Mouse (Mus musculus) heart, postnatal 14 days (tissue): ENCODE data around the gene Lin28a. TPM values are rescaled to one million over a fixed set of nuclear protein-coding genes. Genes with fewer than 3 reads are reported as not detected.
A peak's percentile ranks its signal among the peaks of the same experiment; 100 is the strongest.
"Not testable (repeated sequence)": the region's sequence is repeated elsewhere in the genome, so short reads cannot be mapped to it uniquely, and the experiment has no call there.

Source experiments
- DNase-seq, 2 experiments: peaks; one replicate each; pipeline ENCODE4 v3.0.0; 2021 to 2022
- intact Hi-C: fragments of 180-260 bp; cut with DNase I; formaldehyde crosslinking; loops from one replicate; pipeline ENCODE4 v1.15.1; 2025
- total RNA-seq, 2 experiments: library from RNA; stranded (reverse); gene quantifications; 2 replicates each; pipeline ENCODE4 v1.2.3; 2021

The Lin28a gene
- total RNA-seq, 2 experiments from 2014 or later, result not detected

DNA sequence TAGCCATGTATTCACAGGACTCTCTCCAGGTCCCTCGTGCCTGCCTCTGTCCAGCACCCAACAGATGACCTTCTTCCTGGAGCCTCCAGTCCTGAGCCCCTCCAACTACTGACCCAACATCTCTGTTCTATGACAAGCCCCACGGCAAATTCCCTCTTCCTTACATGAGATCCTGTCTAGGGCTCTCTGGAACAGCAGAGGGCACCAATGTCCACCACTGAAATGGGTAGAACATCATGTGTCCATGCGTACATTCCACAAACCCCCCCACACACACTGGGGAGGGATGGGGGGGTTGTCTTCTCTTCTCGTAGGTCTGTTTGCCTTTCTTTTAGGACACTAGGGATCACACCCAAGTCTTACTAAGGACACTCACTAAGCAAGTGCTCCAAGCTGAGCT lies 28.6 kb downstream of the Lin28a start:
- intact Hi-C loops, result no loop called here
- no peak for DNase-seq

GRCm38 (mm10) chr4:133988289-133988688 lies 30.4 kb downstream of the Lin28a start:
- intact Hi-C loops, DNase-seq: not testable (repeated sequence)

GRCm38 (mm10) chr4:133982936-133983335 lies 35.7 kb downstream of the Lin28a start:
- no peak for DNase-seq
- intact Hi-C loops, result no loop called here

GRCm38 (mm10) chr4:133980496-133980895 lies 38.1 kb downstream of the Lin28a start:
- peak; percentile 19 to 62 for DNase-seq
- intact Hi-C loops, result no loop called here

DNA sequence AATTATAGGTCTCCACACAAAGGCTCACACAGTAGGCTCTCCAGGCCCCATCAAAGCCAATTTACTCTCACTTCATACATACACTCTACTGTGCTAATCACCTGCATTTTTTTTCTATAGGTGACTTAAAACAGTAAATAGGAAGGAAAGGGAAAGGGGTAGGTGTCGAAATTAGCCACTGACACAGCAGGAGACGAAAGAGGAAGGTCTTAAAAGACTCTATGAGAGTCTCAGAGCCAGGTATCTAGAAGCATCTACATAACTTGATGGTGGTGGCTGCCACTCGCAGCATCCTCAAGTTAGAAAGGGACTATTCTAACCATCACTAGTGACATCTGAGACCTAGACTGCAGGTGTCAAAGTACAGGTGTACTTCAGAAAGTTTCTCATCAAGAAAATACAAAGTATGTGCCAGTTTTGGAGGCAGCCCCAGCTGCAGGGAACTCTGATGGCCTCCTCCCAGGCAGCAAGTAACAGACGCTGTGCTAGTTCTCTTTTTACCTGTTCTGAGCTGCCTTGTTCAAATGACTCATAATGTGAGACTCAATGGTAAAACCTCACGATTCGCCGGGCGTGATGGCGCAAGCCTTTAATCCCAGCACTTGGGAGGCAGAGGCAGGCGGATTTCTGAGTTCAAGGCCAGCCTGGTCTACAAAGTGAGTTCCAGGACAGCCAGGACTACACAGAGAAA lies 40.5 kb downstream of the Lin28a start:
- intact Hi-C loops, result no loop called here
- DNase-seq, result no peak

DNA sequence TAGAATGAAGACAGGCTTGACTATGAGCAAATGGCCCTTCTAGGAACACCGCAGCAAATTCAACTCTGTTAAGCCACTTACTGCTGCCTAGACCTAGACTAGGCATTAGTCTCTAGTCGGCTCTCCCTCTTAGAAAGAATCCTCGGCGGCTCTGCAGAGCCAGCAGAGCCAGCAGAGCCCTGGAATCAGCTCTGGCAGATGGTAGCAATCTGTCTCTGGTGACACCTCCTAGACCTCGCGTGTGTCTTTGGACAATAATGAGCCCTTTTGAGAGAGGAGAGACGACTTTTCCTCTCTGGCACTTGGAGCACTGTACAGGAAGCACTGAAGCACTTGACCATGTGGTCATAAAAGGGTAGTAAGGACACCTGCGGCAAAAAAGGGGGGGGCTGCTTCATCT lies 46.9 kb downstream of the Lin28a start:
- intact Hi-C loops, result no loop called here
- no peak for DNase-seq

GRCm38 (mm10) chr4:133970876-133971275 lies 47.8 kb downstream of the Lin28a start:
- DNase-seq, result no peak

DNA sequence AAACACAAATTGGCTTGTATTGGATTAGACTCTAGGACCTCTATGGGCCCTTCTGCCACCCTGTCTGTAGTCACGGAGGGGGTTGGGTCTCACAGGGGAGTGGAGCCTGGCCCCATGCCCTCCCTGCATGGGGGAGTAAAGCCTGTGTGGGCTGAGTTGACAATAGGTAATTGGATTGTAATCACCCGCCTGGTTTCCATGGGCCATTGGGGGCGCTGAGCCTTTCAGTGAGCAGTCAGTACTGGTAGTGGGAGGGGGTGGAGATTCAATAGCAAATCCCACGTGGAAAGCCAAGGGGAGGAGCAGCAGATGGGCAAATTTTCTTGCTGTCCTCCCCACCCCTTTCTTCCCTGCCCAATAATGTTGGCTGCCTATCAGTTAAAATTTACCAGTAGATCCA lies 48.4 kb downstream of the Lin28a start:
- no peak for DNase-seq
- intact Hi-C loops, result no loop called here

More at GRCm38 (mm10) chr4:133970876-133971275, 47.8 kb downstream of the Lin28a start:
- intact Hi-C loops, result no loop called here

- DNase-seq, result no peak
- intact Hi-C loops, result no loop called here
Observed at GRCm38 (mm10) chr4:133969114-133969770, 49.4 kb downstream of the Lin28a start.

- intact Hi-C loops, result no loop called here
- peak; percentile 36 to 47 for DNase-seq
Observed at GRCm38 (mm10) chr4:133968150-133968921, 50.3 kb downstream of the Lin28a start, which contains the start of gene Hmgn2. Gene Hmgn2, minus strand, starts transcription at chr4:133968650.

DNA sequence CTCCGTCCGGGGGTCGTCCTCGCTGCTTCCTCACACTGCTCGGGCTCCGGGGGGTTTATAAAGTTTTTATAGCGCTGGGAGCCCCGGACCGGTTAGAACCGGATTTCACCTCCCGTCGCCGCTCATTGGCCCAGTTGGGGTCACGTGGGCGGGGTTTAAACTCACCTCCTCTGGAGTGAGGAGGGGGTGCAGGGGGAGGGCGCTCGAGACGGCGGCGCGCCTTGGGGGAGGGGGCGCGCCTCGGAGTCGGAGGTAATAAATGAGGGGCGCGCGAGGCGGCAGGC lies 50.8 kb downstream of the Lin28a start:
- intact Hi-C loops, result no loop called here
- peak; percentile 86 to 89 for DNase-seq

GRCm38 (mm10) chr4:133967138-133967865 lies 51.3 kb downstream of the Lin28a start:
- intact Hi-C loops, result no loop called here

GRCm38 (mm10) chr4:133966271-133966940 lies 52.2 kb downstream of the Lin28a start:
- intact Hi-C loops, result no loop called here
- no peak for DNase-seq

More at GRCm38 (mm10) chr4:133967138-133967865, 51.3 kb downstream of the Lin28a start:
- DNase-seq, result peak; percentile 99 to 100

DNA sequence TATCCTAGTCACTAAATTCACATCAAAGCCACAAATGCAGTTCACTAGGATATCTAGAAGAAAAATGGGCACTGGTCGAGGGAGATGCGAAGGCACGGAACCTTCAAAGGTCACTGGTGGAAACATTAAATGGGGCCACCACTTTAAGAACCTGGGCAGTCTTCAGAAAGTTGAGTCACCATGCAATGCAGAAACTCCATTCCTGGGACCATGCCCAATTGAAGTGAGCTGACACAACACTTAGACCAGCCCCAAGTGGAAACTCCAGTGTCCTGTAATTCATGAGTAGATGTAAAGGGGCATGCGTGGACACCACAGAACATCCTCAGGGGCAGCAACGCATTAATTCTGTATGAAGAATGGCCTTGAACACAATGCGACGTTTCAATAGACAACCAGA lies 56.1 kb downstream of the Lin28a start:
- intact Hi-C loops, result no loop called here
- no peak for DNase-seq

DNA sequence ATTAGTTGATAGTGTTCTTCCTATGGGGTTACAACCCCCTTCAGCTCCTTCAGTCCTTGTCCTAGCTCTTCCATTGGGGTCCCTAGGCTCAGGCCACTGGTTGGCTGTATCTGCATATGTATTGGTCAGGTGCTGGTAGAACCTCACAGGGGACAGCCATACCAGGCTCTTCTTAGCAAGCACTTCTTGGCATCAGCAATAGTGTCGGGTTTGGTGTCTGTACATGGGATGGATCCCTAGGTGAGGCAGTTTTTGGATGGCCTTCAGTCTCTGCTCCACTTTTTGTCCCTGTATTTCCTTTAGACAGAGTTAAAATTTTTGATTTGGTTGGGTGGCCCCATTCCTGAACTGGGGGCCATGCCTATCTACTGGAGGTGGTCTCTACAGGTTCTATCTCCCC lies 59.8 kb downstream of the Lin28a start:
- intact Hi-C loops, result no loop called here
- DNase-seq, result no peak

- DNase-seq, result no peak
- intact Hi-C loops, result no loop called here
Observed at GRCm38 (mm10) chr4:133956358-133956757, 62.3 kb downstream of the Lin28a start.
